Comparison of ENCODE assay signal across 8 mouse cellular contexts in genomic region chr4:106562006-106562405, GRCm38 (mm10). TPM values are rescaled to one million over a fixed set of nuclear protein-coding genes. Genes with fewer than 3 reads are reported as not detected.
DNase-seq lines count a peak whose midpoint lies in the region; ATAC-seq and TF ChIP-seq lines count a peak whose summit lies in the region.

No protein-coding gene starts in this region.

- 13% methylated on average over 6 of the region's 6 CpGs for WGBS in liver, embryonic 14.5 days (ENCODE audit: insufficient replicate concordance)

- no peak for TF ChIP-seq EP300 in liver, embryonic 14.5 days (IDR thresholded peaks at IDR 0.05; ENCODE audit: low read depth)

- peaks cover 21% of the 10 kb centered on the region for H3K36me3 ChIP-seq in liver, embryonic 14.5 days (replicated peaks; ENCODE audit: control insufficient read depth, insufficient read depth, low read depth)

- no peak for TF ChIP-seq CTCF in liver, embryonic 14.5 days (IDR thresholded peaks at IDR 0.05; ENCODE audit: low read depth)

- peak overlapping the region; percentile 82 for H3K9ac ChIP-seq in liver, embryonic 14.5 days (replicated peaks)

- no peaks in the 10 kb centered on the region for H3K9me3 ChIP-seq in liver, embryonic 14.5 days (ENCODE audit: control insufficient read depth, low read length)

- H3K27me3 ChIP-seq in liver, embryonic 14.5 days (ENCODE audit: control insufficient read depth, insufficient read depth, low read length), result no peaks in the 10 kb centered on the region

- peak; percentile 17 for DNase-seq in embryo, embryonic 10 days (ENCODE audit: low spot score)
- DNase-seq in embryo, embryonic 11 days, result no peak
- peak; percentile 25 for DNase-seq in thymus, postnatal 0 days (ENCODE audit: low spot score)
- DNase-seq in thymus, postnatal 36 days, result no peak
- no peak for DNase-seq in liver, embryonic 14.5 days (ENCODE audit: low read depth in 3 of 3, low spot score in 3 of 3)
- no peak for DNase-seq in c-Kit-positive CD71-positive TER-119-positive erythroid progenitor cells, embryonic 14.5 days (ENCODE audit: low spot score)
- no peak for DNase-seq in embryo, embryonic 9.5 days (ENCODE audit: extremely low spot score)
- DNase-seq in left cerebral cortex, postnatal 4 days, result no peak

- no peak for ATAC-seq in liver, embryonic 14.5 days (ENCODE audit: insufficient read depth)

- peak overlapping the region; percentile 80 to 94 for H3K4me3 ChIP-seq in liver, embryonic 14.5 days (ENCODE audit: insufficient read depth in 1 of 2, low read depth in 2 of 2, low read length in 2 of 2)

- intact Hi-C loops in left cerebral cortex, postnatal 4 days (cut with DNase I), result no loop called here

- H3K4me2 ChIP-seq in liver, embryonic 14.5 days (ENCODE audit: low read depth), result peak overlapping the region; percentile 100

- H3K27ac ChIP-seq in liver, embryonic 14.5 days, result peak overlapping the region; percentile 40; the same call in 1 of the 2 replicates

- peaks cover 10 to 31% of the 10 kb centered on the region in 2 experiments for H3K4me1 ChIP-seq in liver, embryonic 14.5 days (replicated peaks; ENCODE audit: control insufficient read depth in 2 of 2, insufficient read depth in 2 of 2, low read length in 1 of 2)

RNA-seq across cellular contexts. Expression of gene Dhcr24, which starts 1.2 kb away (rescaled TPM):
- polyA plus RNA-seq in thymus, postnatal 0 days (2015; fragmentation: Nextera tagmentation; extraction: Ambion mirVana), result 7.2 and 7.8 TPM in 2 replicates
- 52.8 and 53.2 TPM in 2 replicates for polyA plus RNA-seq in liver, embryonic 14.5 days (2012; rRNA removed)
- polyA plus RNA-seq in liver, embryonic 14.5 days (2014; fragmentation: Nextera tagmentation; extraction: Ambion mirVana), result 20.5 and 25.3 TPM in 2 replicates
- 100 to 1,000 TPM; 143 to 145 TPM for total RNA-seq in left cerebral cortex, postnatal 4 days (2021)

RNA-seq across cellular contexts. Expression of gene Lexm, which starts 55.0 kb away (rescaled TPM):
- polyA plus RNA-seq in thymus, postnatal 0 days (2015; fragmentation: Nextera tagmentation; extraction: Ambion mirVana), result 0.15 TPM in 1 of 2 replicates, not detected in the other
- polyA plus RNA-seq in liver, embryonic 14.5 days (2012; rRNA removed), result 0.10 TPM in 1 of 2 replicates, not detected in the other
- not detected in 2 replicates for polyA plus RNA-seq in liver, embryonic 14.5 days (2014; fragmentation: Nextera tagmentation; extraction: Ambion mirVana)
- total RNA-seq in left cerebral cortex, postnatal 4 days (2021), result under 1 TPM in 1 of 2 experiments, not detected in 1; 0.22 TPM

Comparison
In these comparisons a context has a peak if more than half of its experiments do, and no peak if none do; other contexts are left out.
1. DNase-seq: peak in embryo, embryonic 10 days (single experiment) and thymus, postnatal 0 days (single experiment); none in embryo, embryonic 11 days (single experiment), thymus, postnatal 36 days (0 of 2), liver, embryonic 14.5 days (0 of 3), c-Kit-positive CD71-positive TER-119-positive erythroid progenitor cells, embryonic 14.5 days (single experiment), embryo, embryonic 9.5 days (single experiment) and left cerebral cortex, postnatal 4 days (single experiment).